Mouse (Mus musculus) kidney, postnatal 25 days (tissue): ENCODE results near the gene Fam20a.
"Not testable (repeated sequence)": the region's sequence is repeated elsewhere in the genome, so short reads cannot be mapped to it uniquely, and the experiment has no call there.

Experiments used
- DNase-seq, 2 experiments: peaks; one replicate each; pipeline ENCODE4 v3.0.0; 2021; ENCODE audit warnings: mixed read lengths in 2 of 2

The Fam20a gene

GRCm38 (mm10) chr11:109676621-109677373 lies 45.3 kb downstream of the Fam20a start:
- no peak for DNase-seq

GRCm38 (mm10) chr11:109675771-109676170 lies 46.3 kb downstream of the Fam20a start:
- DNase-seq = no peak

- DNase-seq = no peak
These were observed 46.9 kb downstream of the Fam20a start for GRCm38 (mm10) chr11:109675208-109675607.

- DNase-seq = no peak
These were observed 47.5 kb downstream of the Fam20a start for GRCm38 (mm10) chr11:109674542-109674941.

- no peak for DNase-seq
These were observed 48.3 kb downstream of the Fam20a start for GRCm38 (mm10) chr11:109673741-109674140.

- no peak for DNase-seq
These were observed 49.0 kb downstream of the Fam20a start for GRCm38 (mm10) chr11:109672881-109673739.

- DNase-seq = no peak
These were observed 49.7 kb downstream of the Fam20a start for GRCm38 (mm10) chr11:109672396-109672795.

- no peak for DNase-seq
These were observed 50.1 kb downstream of the Fam20a start for GRCm38 (mm10) chr11:109672021-109672324.

- DNase-seq = no peak
These were observed 50.7 kb downstream of the Fam20a start for GRCm38 (mm10) chr11:109671136-109672020.

GRCm38 (mm10) chr11:109670026-109670916 lies 51.8 kb downstream of the Fam20a start:
- DNase-seq = peak in 1 of 2 experiments; percentile 24

GRCm38 (mm10) chr11:109669149-109669708 lies 52.9 kb downstream of the Fam20a start:
- DNase-seq = no peak

- DNase-seq = no peak
These were observed 53.9 kb downstream of the Fam20a start for GRCm38 (mm10) chr11:109668115-109668725.

GRCm38 (mm10) chr11:109667371-109667770 lies 54.7 kb downstream of the Fam20a start:
- DNase-seq = peak in 1 of 2 experiments; percentile 31

GRCm38 (mm10) chr11:109666411-109666810 lies 55.7 kb downstream of the Fam20a start:
- DNase-seq = no peak

GRCm38 (mm10) chr11:109665424-109665823 lies 56.7 kb downstream of the Fam20a start:
- no peak for DNase-seq

GRCm38 (mm10) chr11:109664293-109664692 lies 57.8 kb downstream of the Fam20a start:
- no peak for DNase-seq

GRCm38 (mm10) chr11:109660526-109660925 lies 61.6 kb downstream of the Fam20a start:
- DNase-seq = not testable (repeated sequence)

GRCm38 (mm10) chr11:109656232-109656631 lies 65.8 kb downstream of the Fam20a start:
- no peak for DNase-seq

- no peak for DNase-seq
These were observed 67.5 kb downstream of the Fam20a start for GRCm38 (mm10) chr11:109654581-109654980.

GRCm38 (mm10) chr11:109653201-109653600 lies 68.9 kb downstream of the Fam20a start:
- no peak for DNase-seq

GRCm38 (mm10) chr11:109652505-109652904 lies 69.6 kb downstream of the Fam20a start:
- no peak for DNase-seq
